Mouse (Mus musculus) midbrain, embryonic 16.5 days (tissue): ENCODE measurements around the gene Ltb4r2. TPM values are rescaled to one million over a fixed set of nuclear protein-coding genes. Genes with fewer than 3 reads are reported as not detected.

ENCODE experiments used
- ATAC-seq: fragments of 200-750 bp; cut with Nextera tagmentation; 2 replicates; pipeline ENCODE4 v1.8.0; 2017; ENCODE audit warnings: moderate TSS enrichment
- H3K27ac ChIP-seq: fragments of 300-500 bp; sonication (generic); 2 replicates; pipeline ENCODE4 v1.5.1; 2014; ENCODE audit warnings: mild to moderate bottlenecking, low read length, mixed read lengths
- H3K27me3 ChIP-seq: fragments of 300-500 bp; sonication (generic); 2 replicates; pipeline ENCODE4 v1.6.1; 2014; ENCODE audit warnings: low read depth, low read length, mixed read lengths; ENCODE audit not compliant: control insufficient read depth, insufficient read depth
- H3K36me3 ChIP-seq: fragments of 300-500 bp; sonication (generic); 2 replicates; pipeline ENCODE4 v1.6.1; 2014; ENCODE audit warnings: mild to moderate bottlenecking, low read length, moderate library complexity, mixed read lengths; ENCODE audit not compliant: control insufficient read depth, insufficient read depth
- H3K4me1 ChIP-seq: fragments of 300-500 bp; sonication (generic); 2 replicates; pipeline ENCODE4 v1.6.1; 2014; ENCODE audit warnings: mild to moderate bottlenecking, low read length, mixed read lengths; ENCODE audit not compliant: control insufficient read depth, insufficient read depth
- H3K4me2 ChIP-seq: fragments of 300-500 bp; sonication (generic); 2 replicates; pipeline ENCODE4 v1.6.1; 2014; ENCODE audit warnings: mild to moderate bottlenecking, low read length, mixed read lengths
- H3K4me3 ChIP-seq: fragments of 300-500 bp; sonication (generic); 2 replicates; pipeline ENCODE4 v1.5.1; 2014; ENCODE audit warnings: low read depth, mild to moderate bottlenecking, low read length, moderate library complexity, mixed read lengths
- H3K9ac ChIP-seq: fragments of 300-500 bp; sonication (generic); 2 replicates; pipeline ENCODE4 v1.6.1; 2014; ENCODE audit warnings: low read depth, low read length, mixed read lengths
- H3K9me3 ChIP-seq: fragments of 300-500 bp; sonication (generic); replicated peaks from 2 replicates; pipeline ENCODE4 v1.6.1; 2014; ENCODE audit warnings: mild to moderate bottlenecking, low read length, mixed read lengths; ENCODE audit not compliant: control insufficient read depth, poor library complexity, severe bottlenecking
- WGBS: fragments of 180-500 bp; shearing (Covaris S2); extraction: QIAGEN DNeasy Blood & Tissue Kit; methylation state at CpG from one replicate; pipeline ENCODE4 v1.1.7; 2014; 5-methylcytosine and 5-hydroxymethylcytosine counted together
- polyA plus RNA-seq: library from polyadenylated mRNA; unstranded; fragments of >200 nt; fragmentation: Nextera tagmentation; extraction: Ambion mirVana; gene quantifications from 2 replicates; pipeline ENCODE4 v1.2.1, GENCODE M21; 2015

Gene Ltb4r2
- polyA plus RNA-seq, 1 experiment from 2014 or later, result 0.59 TPM

- Histone ChIP-seq H3K4me2 (no peak overlapping the region), H3K27me3 (no peaks in the 10 kb centered on the region), H3K4me1 (no peaks in the 10 kb centered on the region), H3K27ac (no peak overlapping the region), H3K36me3 (no peaks in the 10 kb centered on the region), H3K4me3 (no peak overlapping the region), H3K9ac (no peak overlapping the region), H3K9me3 (no peaks in the 10 kb centered on the region)
- WGBS, result 73% methylated on average over 7 of the region's 7 CpGs
- ATAC-seq, result peak; percentile 73
Measured at GRCm38 (mm10) chr14:55730531-55731032, 30.6 kb upstream of the Ltb4r2 start.

DNA sequence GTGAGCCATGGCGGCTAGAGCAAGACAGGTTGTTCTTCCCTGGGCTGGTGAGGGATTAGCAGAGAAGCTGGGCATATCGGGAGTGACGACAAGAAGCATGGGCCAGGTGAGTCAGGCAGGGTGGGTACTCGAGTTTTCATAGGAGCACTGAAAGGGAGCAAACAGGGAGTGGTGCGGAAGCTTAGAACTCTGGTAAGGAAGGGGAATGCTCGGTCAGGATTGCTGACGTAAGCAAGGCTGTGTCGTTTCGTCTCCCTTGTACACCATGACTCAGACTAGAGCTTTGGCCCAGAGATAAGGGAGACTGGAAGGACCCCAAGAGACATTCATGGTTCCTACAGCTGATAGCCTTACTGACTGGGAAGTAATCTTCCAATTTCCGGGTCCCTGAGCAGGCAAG is 27.3 kb upstream of the Ltb4r2 start:
- no peak overlapping the region for H3K4me2 ChIP-seq
- no peaks in the 10 kb centered on the region for H3K27me3 ChIP-seq
- no peak overlapping the region for H3K27ac ChIP-seq
- peaks cover 7% of the 10 kb centered on the region; the same call in 1 of the 2 replicates for H3K36me3 ChIP-seq
- H3K4me1 ChIP-seq, result no peaks in the 10 kb centered on the region
- H3K4me3 ChIP-seq, result no peak overlapping the region
- no peak overlapping the region for H3K9ac ChIP-seq
- WGBS, result 80% methylated on average over 10 of the region's 10 CpGs
- ATAC-seq, result no peak
- no peaks in the 10 kb centered on the region for H3K9me3 ChIP-seq

- peaks cover 11% of the 10 kb centered on the region; the same call in 1 of the 2 replicates for H3K36me3 ChIP-seq
- H3K4me1 ChIP-seq, result no peaks in the 10 kb centered on the region
- H3K9me3 ChIP-seq, result no peaks in the 10 kb centered on the region
- 75% methylated on average over 7 of the region's 7 CpGs for WGBS
- H3K4me3 ChIP-seq, result no peak overlapping the region
- H3K4me2 ChIP-seq, result no peak overlapping the region
- no peak overlapping the region for H3K27ac ChIP-seq
- H3K27me3 ChIP-seq, result no peaks in the 10 kb centered on the region
- no peak for ATAC-seq
- H3K9ac ChIP-seq, result no peak overlapping the region
Measured at GRCm38 (mm10) chr14:55734869-55735268, 26.4 kb upstream of the Ltb4r2 start.

- H3K9me3 ChIP-seq, result no peaks in the 10 kb centered on the region
- H3K27ac ChIP-seq, result no peak overlapping the region
- no peaks in the 10 kb centered on the region for H3K27me3 ChIP-seq
- 69% methylated on average over 3 of the region's 3 CpGs for WGBS
- H3K4me3 ChIP-seq, result no peak overlapping the region
- H3K4me1 ChIP-seq, result no peaks in the 10 kb centered on the region
- no peak for ATAC-seq
- no peak overlapping the region for H3K4me2 ChIP-seq
- H3K36me3 ChIP-seq, result peaks cover 15% of the 10 kb centered on the region; the same call in 1 of the 2 replicates
- H3K9ac ChIP-seq, result no peak overlapping the region
Measured at GRCm38 (mm10) chr14:55735334-55735733, 25.9 kb upstream of the Ltb4r2 start.

- Histone ChIP-seq H3K9me3 (no peaks in the 10 kb centered on the region), H3K27me3 (no peaks in the 10 kb centered on the region), H3K4me1 (no peaks in the 10 kb centered on the region), H3K9ac (no peak overlapping the region), H3K4me2 (no peak overlapping the region), H3K4me3 (no peak overlapping the region), H3K27ac (no peak overlapping the region), H3K36me3 (peaks cover 15% of the 10 kb centered on the region; the same call in 1 of the 2 replicates)
- WGBS, result 86% methylated on average over 4 of the region's 4 CpGs
- ATAC-seq, result no peak
Measured at GRCm38 (mm10) chr14:55735758-55736157, 25.5 kb upstream of the Ltb4r2 start.

GRCm38 (mm10) chr14:55737086-55737687 is 24.0 kb upstream of the Ltb4r2 start:
- Histone ChIP-seq H3K27ac (no peak overlapping the region), H3K4me2 (no peak overlapping the region), H3K4me1 (no peaks in the 10 kb centered on the region), H3K9me3 (no peaks in the 10 kb centered on the region), H3K27me3 (no peaks in the 10 kb centered on the region), H3K9ac (no peak overlapping the region), H3K36me3 (peaks cover 15% of the 10 kb centered on the region; the same call in 1 of the 2 replicates), H3K4me3 (no peak overlapping the region)
- ATAC-seq, result no peak
- 88% methylated on average over 9 of the region's 9 CpGs for WGBS

GRCm38 (mm10) chr14:55743711-55744110 is 17.5 kb upstream of the Ltb4r2 start:
- Histone ChIP-seq H3K36me3 (peaks cover 8% of the 10 kb centered on the region; the same call in 1 of the 2 replicates), H3K9ac (0 out of 2 replicates have a peak overlapping the region, but pooled peaks have one; percentile 25), H3K9me3 (no peaks in the 10 kb centered on the region), H3K27ac (no peak overlapping the region), H3K27me3 (no peaks in the 10 kb centered on the region), H3K4me3 (no peak overlapping the region), H3K4me2 (peak overlapping the region; percentile 75), H3K4me1 (peaks cover 32% of the 10 kb centered on the region)
- WGBS, result 22% methylated on average over 10 of the region's 10 CpGs
- peak; percentile 66 for ATAC-seq

- Histone ChIP-seq H3K4me2 (peak within 1 kb of the TSS; percentile 75), H3K9ac (peak within 1 kb of the TSS; percentile 77), H3K36me3 (peaks cover 6% of the 10 kb centered on the region), H3K9me3 (no peaks in the 10 kb centered on the region), H3K4me3 (peak within 1 kb of the TSS; percentile 78), H3K4me1 (peaks cover 32% of the 10 kb centered on the region), H3K27me3 (no peaks in the 10 kb centered on the region), H3K27ac (no peak within 1 kb of the TSS)
- WGBS, result 2% methylated on average over 47 of the region's 48 CpGs
- ATAC-seq, result peak; percentile 82
Measured at GRCm38 (mm10) chr14:55745180-55745860, 15.9 kb upstream of the Ltb4r2 start, which contains the start of the genes Dhrs1 and Nop9. TSS of gene Dhrs1 (minus strand) at chr14:55745690. TSS of gene Nop9 (plus strand) at chr14:55745693.

DNA sequence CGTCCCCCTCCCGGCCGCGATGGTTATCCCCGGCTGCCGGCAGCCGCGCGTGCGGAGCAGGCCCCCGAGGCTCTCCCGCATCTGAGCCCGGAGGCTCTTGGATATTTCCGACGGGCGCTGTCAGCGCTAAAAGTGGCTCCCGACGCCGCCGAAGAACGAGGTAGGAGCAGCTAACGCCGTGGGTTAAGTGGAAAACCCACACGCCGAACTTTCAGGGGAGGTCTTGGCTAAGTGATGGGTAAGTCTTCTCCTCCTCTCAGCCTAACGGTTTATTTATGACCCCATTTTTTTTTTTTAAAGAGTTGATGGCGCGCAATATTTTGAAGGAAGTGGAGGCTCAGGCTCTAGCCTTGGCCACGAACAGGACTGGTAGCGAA is 15.4 kb upstream of the Ltb4r2 start:
- Histone ChIP-seq H3K4me3 (peak overlapping the region; percentile 78), H3K36me3 (peaks cover 7% of the 10 kb centered on the region), H3K4me1 (peaks cover 32% of the 10 kb centered on the region), H3K9ac (peak overlapping the region; percentile 77), H3K4me2 (peak overlapping the region; percentile 75), H3K9me3 (no peaks in the 10 kb centered on the region), H3K27ac (no peak overlapping the region), H3K27me3 (no peaks in the 10 kb centered on the region)
- ATAC-seq, result peak; percentile 10; the same call in 1 of the 2 replicates
- WGBS, result under 1% methylated on average over 31 of the region's 31 CpGs
